Mouse (Mus musculus) myocyte (in vitro differentiated cells): Measurements from ENCODE around the gene Mfn1. TPM values are rescaled to one million over a fixed set of nuclear protein-coding genes. Genes with fewer than 3 reads are reported as not detected.

Source experiments
- H3K27me3 ChIP-seq: one replicate; pipeline ENCODE4 v1.6.1; 2011; ENCODE audit not compliant: control insufficient read depth, insufficient read depth, insufficient read length
- H3K36me3 ChIP-seq: one replicate; pipeline ENCODE4 v1.6.1; 2011; ENCODE audit not compliant: control insufficient read depth, insufficient read depth
- H3K4me2 ChIP-seq: one replicate; pipeline ENCODE4 v1.6.1; 2011; ENCODE audit warnings: low read depth, control low read depth
- H3K4me3 ChIP-seq: one replicate; pipeline ENCODE4 v1.5.1; 2011; ENCODE audit warnings: mild to moderate bottlenecking, control low read depth, moderate library complexity
- H3K79me2 ChIP-seq: one replicate; pipeline ENCODE4 v1.6.1; 2011; ENCODE audit not compliant: control insufficient read depth, insufficient read depth
- H3ac ChIP-seq: one replicate; pipeline ENCODE4 v1.6.1; 2011; ENCODE audit not compliant: control insufficient read depth, insufficient read length
- CEBPB ChIP-seq: IDR thresholded peaks from 2 replicates; pipeline ENCODE4 v1.6.1; 2011; ENCODE audit warnings: mild to moderate bottlenecking, moderate library complexity; ENCODE audit not compliant: poor library complexity, insufficient read depth, severe bottlenecking
- E2F4 ChIP-seq: IDR thresholded peaks from one replicate; pipeline ENCODE4 v1.6.1; 2011; ENCODE audit warnings: mild to moderate bottlenecking, control low read depth, moderate library complexity; ENCODE audit not compliant: insufficient read depth
- MAX ChIP-seq: IDR thresholded peaks from one replicate; pipeline ENCODE4 v1.6.1; 2011; ENCODE audit warnings: low read depth, mild to moderate bottlenecking, control low read depth
- MYOD1 ChIP-seq, 3 experiments: IDR thresholded peaks; one replicate each; pipeline ENCODE4 v1.6.1; 2011; ENCODE audit warnings: control low read depth in 2 of 3, low read depth in 2 of 3, mild to moderate bottlenecking in 2 of 3, moderate library complexity in 1 of 3; ENCODE audit not compliant: insufficient read length in 2 of 3, control insufficient read depth in 1 of 3
- MYOG ChIP-seq, 3 experiments: IDR thresholded peaks; one replicate each; pipeline ENCODE4 v1.6.1; 2011; ENCODE audit warnings: control low read depth in 2 of 3, low read depth in 2 of 3, mild to moderate bottlenecking in 2 of 3; ENCODE audit not compliant: insufficient read length in 2 of 3, control insufficient read depth in 1 of 3, insufficient read depth in 1 of 3
- POLR2A ChIP-seq: IDR thresholded peaks from one replicate; pipeline ENCODE4 v1.6.1; 2011; ENCODE audit warnings: low read depth, mild to moderate bottlenecking, control low read depth, moderate library complexity; ENCODE audit not compliant: insufficient read length
- POLR2AphosphoS2 ChIP-seq: IDR thresholded peaks from one replicate; pipeline ENCODE4 v1.6.1; 2011; ENCODE audit warnings: low read depth, control low read depth; ENCODE audit not compliant: insufficient read length
- REST ChIP-seq: IDR thresholded peaks from one replicate; pipeline ENCODE4 v1.6.1; 2011; ENCODE audit warnings: mild to moderate bottlenecking, control low read depth, moderate library complexity; ENCODE audit not compliant: insufficient read depth, insufficient read length
- SRF ChIP-seq: IDR thresholded peaks from one replicate; pipeline ENCODE4 v1.6.1; 2011; ENCODE audit warnings: low read depth; ENCODE audit not compliant: control insufficient read depth, insufficient read length
- TCF12 ChIP-seq: IDR thresholded peaks from one replicate; pipeline ENCODE4 v1.6.1; 2011; ENCODE audit warnings: mild to moderate bottlenecking, control low read depth; ENCODE audit not compliant: poor library complexity, insufficient read depth, severe bottlenecking
- TCF3 ChIP-seq: IDR thresholded peaks from one replicate; pipeline ENCODE4 v1.6.1; 2011; ENCODE audit warnings: low read depth, control low read depth; ENCODE audit not compliant: insufficient read length
- USF1 ChIP-seq: IDR thresholded peaks from one replicate; pipeline ENCODE4 v1.6.1; 2011; ENCODE audit warnings: low read depth, mild to moderate bottlenecking, control low read depth, moderate library complexity
- polyA plus RNA-seq: library from polyadenylated mRNA; unstranded; fragments of >200 nt; fragmentation: generic; extraction: Trizol; gene quantifications from one replicate; pipeline ENCODE4 v1.2.1, GENCODE M21; 2012; ENCODE audit warnings: missing spikeins

Gene Mfn1
- polyA plus RNA-seq, 1 experiment: 17.0 TPM

DNA sequence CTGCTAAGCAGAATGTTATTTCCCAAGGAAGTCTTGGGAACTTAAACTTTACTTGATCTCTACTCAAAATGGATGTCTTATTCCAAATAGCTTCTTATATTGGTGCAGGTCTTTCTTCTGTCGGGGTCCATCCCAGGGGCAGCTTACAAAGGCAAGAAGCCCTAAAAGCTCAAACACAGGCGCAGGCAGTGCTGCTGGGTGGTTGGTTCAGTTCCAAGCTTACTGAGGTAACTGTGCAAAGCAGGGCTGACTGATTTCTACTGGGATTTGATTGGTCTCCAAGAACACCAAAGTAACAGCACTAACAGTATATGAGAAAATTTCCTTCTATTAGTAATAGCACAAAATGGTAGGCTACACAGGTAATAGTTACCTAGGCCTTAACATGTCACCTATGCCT lies 43.8 kb downstream of the Mfn1 start:
- no peak overlapping the region for H3K4me3 ChIP-seq
- no peak overlapping the region for H3ac ChIP-seq
- no peak overlapping the region for H3K4me2 ChIP-seq
- H3K79me2 ChIP-seq: no peaks in the 10 kb centered on the region
- TF ChIP-seq MAX (no peak), CEBPB (no peak), USF1 (no peak), REST (no peak), SRF (no peak), POLR2A (no peak), TCF3 (no peak), E2F4 (no peak), TCF12 (no peak), MYOG (IDR thresholded peaks at IDR 0.05; ENCODE audit: control insufficient read depth in 1 of 3, insufficient read depth in 1 of 3, insufficient read length in 2 of 3, low read depth in 2 of 3) (no peak), MYOD1 (IDR thresholded peaks at IDR 0.05; ENCODE audit: control insufficient read depth in 1 of 3, insufficient read length in 2 of 3, low read depth in 2 of 3) (no peak), POLR2AphosphoS2 (no peak)
- no peaks in the 10 kb centered on the region for H3K27me3 ChIP-seq
- peaks cover 32% of the 10 kb centered on the region for H3K36me3 ChIP-seq

DNA sequence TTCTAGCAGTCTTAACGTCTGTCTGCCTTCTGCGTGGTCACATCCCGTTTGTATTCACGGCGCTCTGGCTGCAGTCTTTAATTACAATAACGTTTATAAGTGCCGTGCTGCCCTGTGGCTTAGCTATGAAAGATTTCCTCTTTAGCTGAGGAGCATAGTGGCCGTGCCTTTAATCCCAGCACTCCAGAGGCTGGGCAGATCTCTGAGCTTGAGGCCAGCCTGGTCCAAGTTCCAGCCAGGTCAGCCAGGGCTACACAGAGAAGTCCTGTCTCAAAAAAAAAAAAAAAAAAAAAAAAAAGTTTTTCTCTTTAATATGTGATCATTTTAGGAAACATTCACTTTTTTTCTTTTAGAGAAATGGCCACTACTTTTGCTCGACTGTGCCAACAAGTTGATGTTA lies 44.6 kb downstream of the Mfn1 start:
- Histone ChIP-seq H3K27me3 (no peaks in the 10 kb centered on the region), H3K4me2 (no peak overlapping the region), H3K4me3 (no peak overlapping the region), H3ac (no peak overlapping the region), H3K36me3 (peaks cover 27% of the 10 kb centered on the region), H3K79me2 (no peaks in the 10 kb centered on the region)
- no peak for TF ChIP-seq POLR2A
- TF ChIP-seq TCF3: no peak
- TF ChIP-seq POLR2AphosphoS2: no peak
- TF ChIP-seq SRF: no peak
- TF ChIP-seq TCF12: no peak
- no peak for TF ChIP-seq USF1
- no peak for TF ChIP-seq MYOG (IDR thresholded peaks at IDR 0.05; ENCODE audit: control insufficient read depth in 1 of 3, insufficient read depth in 1 of 3, insufficient read length in 2 of 3, low read depth in 2 of 3)
- no peak for TF ChIP-seq MYOD1 (IDR thresholded peaks at IDR 0.05; ENCODE audit: control insufficient read depth in 1 of 3, insufficient read length in 2 of 3, low read depth in 2 of 3)
- TF ChIP-seq CEBPB: no peak

DNA sequence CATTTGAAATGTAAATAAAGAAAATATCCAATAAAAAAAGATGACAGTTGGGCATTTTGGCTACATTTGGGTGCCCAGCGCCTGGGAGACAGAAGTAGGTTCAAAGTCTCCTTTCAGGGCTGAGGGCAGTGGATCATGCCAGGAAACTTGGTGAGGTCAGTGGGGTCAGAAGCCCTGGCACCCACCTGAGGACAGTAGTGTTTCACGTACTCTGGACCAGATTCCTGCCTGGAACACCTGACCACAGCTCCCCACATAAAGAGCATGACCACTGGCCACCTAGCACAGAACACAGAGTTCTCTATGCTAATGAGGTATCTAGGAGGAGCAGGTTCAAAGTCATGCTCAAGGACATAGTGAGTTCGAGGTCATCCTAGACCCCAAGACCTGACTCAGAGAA lies 45.9 kb downstream of the Mfn1 start:
- H3K4me3 ChIP-seq: no peak overlapping the region
- H3K27me3 ChIP-seq: no peaks in the 10 kb centered on the region
- H3K36me3 ChIP-seq: peaks cover 19% of the 10 kb centered on the region
- H3ac ChIP-seq: no peak overlapping the region
- H3K79me2 ChIP-seq: no peaks in the 10 kb centered on the region
- no peak overlapping the region for H3K4me2 ChIP-seq
- TF ChIP-seq TCF12 (no peak), REST (no peak), MYOD1 (IDR thresholded peaks at IDR 0.05; ENCODE audit: control insufficient read depth in 1 of 3, insufficient read length in 2 of 3, low read depth in 2 of 3) (no peak), POLR2A (no peak), SRF (no peak), MAX (no peak), USF1 (no peak), MYOG (IDR thresholded peaks at IDR 0.05; ENCODE audit: control insufficient read depth in 1 of 3, insufficient read depth in 1 of 3, insufficient read length in 2 of 3, low read depth in 2 of 3) (no peak), TCF3 (no peak), POLR2AphosphoS2 (no peak), CEBPB (no peak), E2F4 (no peak)

DNA sequence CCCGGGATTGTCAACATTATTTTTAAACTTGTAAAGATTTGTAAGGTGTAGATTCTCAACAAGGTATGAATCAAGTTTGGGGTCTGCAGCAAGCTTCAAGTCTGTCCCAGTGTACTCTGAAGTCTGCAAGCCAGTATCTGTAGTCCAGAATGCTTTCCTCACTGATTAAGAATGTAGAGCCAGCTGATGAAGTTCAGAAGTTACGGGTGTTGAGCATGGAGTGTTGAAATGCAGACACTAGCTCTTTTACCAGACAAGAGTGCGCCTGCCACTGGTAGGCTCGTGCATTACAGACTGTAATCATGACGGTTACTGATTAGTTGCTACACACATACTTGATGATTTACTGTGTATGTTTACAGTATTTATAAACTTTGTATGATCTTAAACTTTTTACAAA lies 49.5 kb downstream of the Mfn1 start:
- no peak overlapping the region for H3ac ChIP-seq
- no peak overlapping the region for H3K4me2 ChIP-seq
- no peaks in the 10 kb centered on the region for H3K27me3 ChIP-seq
- no peak overlapping the region for H3K4me3 ChIP-seq
- no peaks in the 10 kb centered on the region for H3K79me2 ChIP-seq
- TF ChIP-seq MYOG (IDR thresholded peaks at IDR 0.05; ENCODE audit: control insufficient read depth in 1 of 3, insufficient read depth in 1 of 3, insufficient read length in 2 of 3, low read depth in 2 of 3): no peak
- TF ChIP-seq POLR2AphosphoS2: no peak
- no peak for TF ChIP-seq SRF
- TF ChIP-seq POLR2A: no peak
- TF ChIP-seq TCF3: no peak
- no peak for TF ChIP-seq MAX
- TF ChIP-seq E2F4: no peak
- no peak for TF ChIP-seq REST
- TF ChIP-seq MYOD1 (IDR thresholded peaks at IDR 0.05; ENCODE audit: control insufficient read depth in 1 of 3, insufficient read length in 2 of 3, low read depth in 2 of 3): no peak
- no peak for TF ChIP-seq TCF12
- TF ChIP-seq CEBPB: no peak
- no peak for TF ChIP-seq USF1
- H3K36me3 ChIP-seq: peaks cover 22% of the 10 kb centered on the region

- Histone ChIP-seq H3K79me2 (no peaks in the 10 kb centered on the region), H3K27me3 (no peaks in the 10 kb centered on the region), H3K4me2 (no peak overlapping the region), H3K4me3 (no peak overlapping the region), H3K36me3 (peaks cover 26% of the 10 kb centered on the region), H3ac (no peak overlapping the region)
- TF ChIP-seq POLR2AphosphoS2 (no peak), TCF12 (no peak), USF1 (no peak), REST (no peak), POLR2A (no peak), MYOG (IDR thresholded peaks at IDR 0.05; ENCODE audit: control insufficient read depth in 1 of 3, insufficient read depth in 1 of 3, insufficient read length in 2 of 3, low read depth in 2 of 3) (no peak), SRF (no peak), MAX (no peak), MYOD1 (IDR thresholded peaks at IDR 0.05; ENCODE audit: control insufficient read depth in 1 of 3, insufficient read length in 2 of 3, low read depth in 2 of 3) (no peak)
Measured at GRCm38 (mm10) chr3:32580738-32581137, 51.5 kb downstream of the Mfn1 start.
